Mouse (Mus musculus): ENCODE data around the gene 5830411N06Rik. TPM values are rescaled to one million over a fixed set of nuclear protein-coding genes. Genes with fewer than 3 reads are reported as not detected.

5830411N06Rik gene
- not detected in 2 replicates for total RNA-seq (2014; rRNA removed)
- 0.10 TPM in 1 of 2 replicates, not detected in the other for polyA plus RNA-seq (2015; fragmentation: Nextera tagmentation; extraction: Ambion mirVana)

GRCm38 (mm10) chr7:140247216-140247615, at the start of gene 5830411N06Rik:
Gene 5830411N06Rik, plus strand, starts transcription at chr7:140247284.
- Histone ChIP-seq H3K36me3 (ENCODE audit: insufficient read depth, low read length) (no peaks in the 10 kb centered on the region), H3K4me2 (ENCODE audit: low read depth, low read length) (no peak within 1 kb of the TSS), H3K9me3 (ENCODE audit: low read length) (no peaks in the 10 kb centered on the region), H3K4me1 (ENCODE audit: insufficient read depth, low read length) (no peaks in the 10 kb centered on the region), H3K4me3 (ENCODE audit: low read length) (no peak within 1 kb of the TSS), H3K27me3 (ENCODE audit: insufficient read depth, low read length) (no peaks in the 10 kb centered on the region), H3K27ac (no peak within 1 kb of the TSS), H3K9ac (replicated peaks; ENCODE audit: low read length) (no peak within 1 kb of the TSS)
- DNase-seq (ENCODE audit: low spot score) = no peak
- 85% methylated on average over 4 of the region's 4 CpGs for WGBS
- ATAC-seq = no peak
- no peak for TF ChIP-seq CTCF (IDR thresholded peaks at IDR 0.05; ENCODE audit: low read depth)

- TF ChIP-seq CTCF (IDR thresholded peaks at IDR 0.05; ENCODE audit: low read depth) = no peak
- Histone ChIP-seq H3K9me3 (ENCODE audit: low read length) (no peaks in the 10 kb centered on the region), H3K36me3 (ENCODE audit: insufficient read depth, low read length) (no peaks in the 10 kb centered on the region), H3K9ac (replicated peaks; ENCODE audit: low read length) (no peak overlapping the region), H3K27ac (no peak overlapping the region), H3K4me1 (ENCODE audit: insufficient read depth, low read length) (no peaks in the 10 kb centered on the region), H3K4me3 (ENCODE audit: low read length) (no peak overlapping the region), H3K27me3 (ENCODE audit: insufficient read depth, low read length) (no peaks in the 10 kb centered on the region), H3K4me2 (ENCODE audit: low read depth, low read length) (no peak overlapping the region)
- WGBS = 91% methylated on average over 4 of the region's 4 CpGs
- ATAC-seq (no peak), DNase-seq (ENCODE audit: low spot score) (no peak)
Measured at GRCm38 (mm10) chr7:140201090-140201489, 46.0 kb upstream of the 5830411N06Rik start.

DNA sequence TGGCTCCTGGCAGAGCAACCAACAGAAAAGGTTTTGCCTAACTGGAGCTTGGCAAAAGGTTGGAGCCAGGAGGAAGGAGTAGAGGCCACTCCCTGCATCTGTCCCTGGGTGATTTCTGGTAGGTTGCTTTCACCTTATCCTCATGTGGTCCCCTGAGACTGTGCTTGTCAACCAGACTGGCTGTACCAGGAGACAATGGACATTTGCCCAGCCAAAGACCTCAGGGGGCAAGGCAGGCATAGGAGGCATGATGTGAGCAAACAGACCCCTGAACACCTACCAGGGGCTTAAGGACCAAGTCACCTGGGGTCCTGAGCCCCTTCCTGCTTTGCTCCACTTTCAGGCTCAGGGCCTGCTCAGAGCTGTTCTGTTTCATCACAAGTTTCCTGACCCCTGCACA, 41.2 kb upstream of the 5830411N06Rik start, which contains the start of gene Olfr524:
TSS of gene Olfr524 (minus strand) at position 101 of the 400 bp plus-strand sequence.
- no peak within 1 kb of the TSS for H3K4me3 ChIP-seq (ENCODE audit: low read length)
- H3K27ac ChIP-seq = no peak within 1 kb of the TSS
- no peak within 1 kb of the TSS for H3K4me2 ChIP-seq (ENCODE audit: low read depth, low read length)
- ATAC-seq (no peak), DNase-seq (ENCODE audit: low spot score) (no peak)
- H3K4me1 ChIP-seq (ENCODE audit: insufficient read depth, low read length) = no peaks in the 10 kb centered on the region
- no peaks in the 10 kb centered on the region for H3K36me3 ChIP-seq (ENCODE audit: insufficient read depth, low read length)
- no peak for TF ChIP-seq CTCF (IDR thresholded peaks at IDR 0.05; ENCODE audit: low read depth)
- H3K9ac ChIP-seq (replicated peaks; ENCODE audit: low read length) = no peak within 1 kb of the TSS
- no peaks in the 10 kb centered on the region for H3K9me3 ChIP-seq (ENCODE audit: low read length)
- no peaks in the 10 kb centered on the region for H3K27me3 ChIP-seq (ENCODE audit: insufficient read depth, low read length)

DNA sequence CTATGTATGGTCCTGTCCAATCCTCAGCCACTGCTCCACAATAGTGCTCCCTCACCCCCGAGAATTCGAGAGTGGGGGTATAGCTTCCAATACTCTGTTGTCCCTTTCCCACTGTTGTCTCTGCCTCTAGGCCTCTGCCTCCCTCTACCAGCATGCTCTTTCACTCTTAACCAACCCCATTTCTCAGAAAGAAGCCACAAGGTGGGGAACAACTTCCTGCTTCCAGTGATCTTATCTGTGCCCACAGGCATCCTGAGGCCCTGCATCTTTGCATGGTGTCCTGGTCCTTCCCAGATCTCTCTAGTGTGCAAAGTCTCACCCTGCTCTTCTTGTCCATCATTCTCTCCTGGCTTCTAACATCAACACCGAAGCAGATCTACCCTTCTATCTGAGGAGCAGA, 40.2 kb upstream of the 5830411N06Rik start:
- Histone ChIP-seq H3K9ac (replicated peaks; ENCODE audit: low read length) (no peak overlapping the region), H3K36me3 (ENCODE audit: insufficient read depth, low read length) (no peaks in the 10 kb centered on the region), H3K4me2 (ENCODE audit: low read depth, low read length) (no peak overlapping the region), H3K27ac (no peak overlapping the region), H3K4me3 (ENCODE audit: low read length) (no peak overlapping the region), H3K9me3 (ENCODE audit: low read length) (no peaks in the 10 kb centered on the region), H3K27me3 (ENCODE audit: insufficient read depth, low read length) (no peaks in the 10 kb centered on the region), H3K4me1 (ENCODE audit: insufficient read depth, low read length) (no peaks in the 10 kb centered on the region)
- TF ChIP-seq CTCF (IDR thresholded peaks at IDR 0.05; ENCODE audit: low read depth) = no peak
- 92% methylated on average over 3 of the region's 3 CpGs for WGBS
- DNase-seq (ENCODE audit: low spot score) = no peak
- ATAC-seq = no peak

GRCm38 (mm10) chr7:140208153-140208552, 38.9 kb upstream of the 5830411N06Rik start:
- no peak overlapping the region for H3K9ac ChIP-seq (replicated peaks; ENCODE audit: low read length)
- ATAC-seq (no peak), DNase-seq (ENCODE audit: low spot score) (no peak)
- TF ChIP-seq CTCF (IDR thresholded peaks at IDR 0.05; ENCODE audit: low read depth) = no peak
- WGBS = 83% methylated on average over 8 of the region's 8 CpGs
- H3K4me2 ChIP-seq (ENCODE audit: low read depth, low read length) = no peak overlapping the region
- no peaks in the 10 kb centered on the region for H3K36me3 ChIP-seq (ENCODE audit: insufficient read depth, low read length)
- no peak overlapping the region for H3K4me3 ChIP-seq (ENCODE audit: low read length)
- no peak overlapping the region for H3K27ac ChIP-seq
- no peaks in the 10 kb centered on the region for H3K4me1 ChIP-seq (ENCODE audit: insufficient read depth, low read length)
- H3K9me3 ChIP-seq (ENCODE audit: low read length) = no peaks in the 10 kb centered on the region
- H3K27me3 ChIP-seq (ENCODE audit: insufficient read depth, low read length) = no peaks in the 10 kb centered on the region

DNA sequence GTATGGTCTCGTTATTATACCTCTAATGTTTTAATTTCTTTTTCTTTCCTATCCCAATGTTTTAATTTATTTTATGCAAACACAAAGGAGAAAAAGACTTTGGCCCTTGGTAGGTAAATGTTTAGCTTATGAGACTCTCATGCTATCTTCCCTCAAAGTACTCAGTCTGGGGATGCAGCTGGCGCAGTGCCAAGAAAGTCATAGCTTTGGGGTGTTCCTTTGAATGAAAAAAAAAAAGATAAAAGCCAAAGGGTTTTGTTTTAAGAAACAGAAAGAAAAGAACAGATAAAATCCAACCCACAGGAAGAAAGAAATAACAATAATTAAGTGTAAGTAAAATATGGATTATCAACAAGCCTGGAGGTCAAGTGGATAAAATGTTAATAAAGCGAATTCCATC, 38.4 kb upstream of the 5830411N06Rik start:
- H3K4me2 ChIP-seq (ENCODE audit: low read depth, low read length) = no peak overlapping the region
- H3K9me3 ChIP-seq (ENCODE audit: low read length) = no peaks in the 10 kb centered on the region
- no peak for ATAC-seq
- H3K4me3 ChIP-seq (ENCODE audit: low read length) = no peak overlapping the region
- H3K36me3 ChIP-seq (ENCODE audit: insufficient read depth, low read length) = no peaks in the 10 kb centered on the region
- TF ChIP-seq CTCF (IDR thresholded peaks at IDR 0.05; ENCODE audit: low read depth) = no peak
- 89% methylated on average over 3 of the region's 3 CpGs for WGBS
- H3K27me3 ChIP-seq (ENCODE audit: insufficient read depth, low read length) = no peaks in the 10 kb centered on the region
- peak; percentile 11 for DNase-seq (ENCODE audit: low spot score)
- no peaks in the 10 kb centered on the region for H3K4me1 ChIP-seq (ENCODE audit: insufficient read depth, low read length)
- H3K27ac ChIP-seq = no peak overlapping the region
- H3K9ac ChIP-seq (replicated peaks; ENCODE audit: low read length) = no peak overlapping the region

- no peaks in the 10 kb centered on the region for H3K4me1 ChIP-seq (ENCODE audit: insufficient read depth, low read length)
- TF ChIP-seq CTCF (IDR thresholded peaks at IDR 0.05; ENCODE audit: low read depth) = no peak
- H3K27me3 ChIP-seq (ENCODE audit: insufficient read depth, low read length) = no peaks in the 10 kb centered on the region
- H3K4me3 ChIP-seq (ENCODE audit: low read length) = no peak overlapping the region
- H3K9me3 ChIP-seq (ENCODE audit: low read length) = no peaks in the 10 kb centered on the region
- H3K36me3 ChIP-seq (ENCODE audit: insufficient read depth, low read length) = no peaks in the 10 kb centered on the region
- WGBS = 89% methylated on average over 5 of the region's 5 CpGs
- H3K9ac ChIP-seq (replicated peaks; ENCODE audit: low read length) = no peak overlapping the region
- DNase-seq (ENCODE audit: low spot score) (no peak), ATAC-seq (no peak)
- H3K27ac ChIP-seq = no peak overlapping the region
- H3K4me2 ChIP-seq (ENCODE audit: low read depth, low read length) = no peak overlapping the region
Measured at GRCm38 (mm10) chr7:140213841-140214240, 33.2 kb upstream of the 5830411N06Rik start.

Data from hindbrain, postnatal 0 days (tissue).